Mouse (Mus musculus) CH12.LX (cell line): ENCODE data around the gene 2900011O08Rik. TPM values are rescaled to one million over a fixed set of nuclear protein-coding genes. Genes with fewer than 3 reads are reported as not detected.

Source experiments
- DNase-seq: peaks from one replicate; pipeline ENCODE4 v3.0.0-alpha.2; 2013; ENCODE audit errors: extremely low read depth
- H3K27ac ChIP-seq: 2 replicates; pipeline ENCODE4 v1.5.1; 2012; ENCODE audit warnings: low read depth, mild to moderate bottlenecking, control low read depth, moderate library complexity; ENCODE audit not compliant: insufficient read depth
- H3K27me3 ChIP-seq: replicated peaks from 2 replicates; pipeline ENCODE3; 2012; ENCODE audit warnings: inconsistent platforms
- H3K36me3 ChIP-seq, 2 experiments: replicated peaks in 1 of 2; 2 replicates each; pipeline versions ENCODE3 to v1.6.1; 2012; ENCODE audit warnings: inconsistent platforms in 1 of 2, low read length in 1 of 2, mild to moderate bottlenecking in 1 of 2, mixed read lengths in 1 of 2, moderate library complexity in 1 of 2; ENCODE audit not compliant: control insufficient read depth in 1 of 2, insufficient read depth in 1 of 2
- H3K4me1 ChIP-seq, 2 experiments: 2 replicates each; pipeline ENCODE4 v1.6.1; 2012; ENCODE audit warnings: inconsistent platforms in 1 of 2, moderate library complexity in 1 of 2; ENCODE audit not compliant: insufficient read depth in 2 of 2, control insufficient read depth in 1 of 2
- H3K4me2 ChIP-seq: 2 replicates; pipeline ENCODE4 v1.6.1; 2012; ENCODE audit warnings: low read depth, mild to moderate bottlenecking, control low read depth; ENCODE audit not compliant: poor library complexity, insufficient read depth, severe bottlenecking
- H3K4me3 ChIP-seq, 3 experiments: fragments of 150-350 bp in 1 of 3; sonication (generic) in 1 of 3; replicated peaks in 1 of 3; 2 replicates each; pipeline versions ENCODE3 to v1.5.1; 2011 to 2012; ENCODE audit warnings: low read depth in 2 of 3, low read length in 2 of 3, mild to moderate bottlenecking in 2 of 3, moderate library complexity in 2 of 3, control low read depth in 1 of 3, improper control_type of control experiment in 1 of 3, inconsistent platforms in 1 of 3, mixed read lengths in 1 of 3; ENCODE audit not compliant: poor library complexity in 1 of 3
- H3K79me2 ChIP-seq: replicated peaks from 2 replicates; pipeline ENCODE4 v1.6.1; 2012; ENCODE audit warnings: mild to moderate bottlenecking, moderate library complexity; ENCODE audit not compliant: control insufficient read depth, poor library complexity, insufficient read depth, severe bottlenecking; ENCODE audit errors: extremely low read depth
- H3K9ac ChIP-seq: 2 replicates; pipeline ENCODE4 v1.6.1; 2012; ENCODE audit warnings: low read depth, mild to moderate bottlenecking, control low read depth, moderate library complexity; ENCODE audit not compliant: insufficient read depth
- H3K9me3 ChIP-seq: replicated peaks from 2 replicates; pipeline ENCODE3; 2012; ENCODE audit warnings: low read length, inconsistent platforms, mixed read lengths
- BHLHE40 ChIP-seq: IDR thresholded peaks from 2 replicates; pipeline ENCODE4 v1.6.1; 2011; ENCODE audit warnings: mild to moderate bottlenecking, low read depth, low read length, improper control_type of control experiment
- CHD1 ChIP-seq: IDR thresholded peaks from 2 replicates; pipeline ENCODE4 v1.6.1; 2012; ENCODE audit warnings: low read depth, low read length, improper control_type of control experiment, inconsistent platforms
- CHD2 ChIP-seq: IDR thresholded peaks from 2 replicates; pipeline ENCODE4 v1.6.1; 2011; ENCODE audit warnings: low read length, improper control_type of control experiment
- ELF1 ChIP-seq: IDR thresholded peaks from 2 replicates; pipeline ENCODE4 v1.6.1; 2014; ENCODE audit warnings: low read depth, mild to moderate bottlenecking, inconsistent platforms, low read length, improper control_type of control experiment
- EP300 ChIP-seq: IDR thresholded peaks from 2 replicates; pipeline ENCODE4 v1.6.1; 2011; ENCODE audit warnings: low read length, improper control_type of control experiment
- IRF4 ChIP-seq: IDR thresholded peaks from 2 replicates; pipeline ENCODE4 v1.6.1; 2014; ENCODE audit warnings: low read depth, mild to moderate bottlenecking, inconsistent platforms, low read length, improper control_type of control experiment
- JUN ChIP-seq: IDR thresholded peaks from 2 replicates; pipeline ENCODE4 v1.6.1; 2011; ENCODE audit warnings: low read depth, mild to moderate bottlenecking, low read length, improper control_type of control experiment, moderate library complexity; ENCODE audit not compliant: insufficient read depth
- KAT2A ChIP-seq: IDR thresholded peaks from 2 replicates; pipeline ENCODE4 v1.6.1; 2012; ENCODE audit warnings: low read length, improper control_type of control experiment, inconsistent platforms; ENCODE audit not compliant: insufficient replicate concordance
- MAX ChIP-seq: IDR thresholded peaks from 2 replicates; pipeline ENCODE4 v1.6.1; 2011; ENCODE audit warnings: low read length, improper control_type of control experiment
- MYC ChIP-seq: IDR thresholded peaks from 2 replicates; pipeline ENCODE4 v1.6.1; 2011; ENCODE audit warnings: low read depth, mild to moderate bottlenecking, improper control_type of control experiment, low read length
- NRF1 ChIP-seq: IDR thresholded peaks from 2 replicates; pipeline ENCODE4 v1.6.1; 2014; ENCODE audit warnings: low read depth, mild to moderate bottlenecking, inconsistent platforms, low read length, improper control_type of control experiment, moderate library complexity
- POLR2AphosphoS2 ChIP-seq: IDR thresholded peaks from 2 replicates; pipeline ENCODE4 v1.6.1; 2011; ENCODE audit warnings: low read depth, low read length, improper control_type of control experiment
- SMC3 ChIP-seq: IDR thresholded peaks from 2 replicates; pipeline ENCODE4 v1.6.1; 2011; ENCODE audit warnings: low read depth, low read length, improper control_type of control experiment
- TBP ChIP-seq: conservative IDR thresholded peaks from 2 replicates; pipeline ENCODE4 v1.6.1; 2011; ENCODE audit warnings: low read depth, low read length, improper control_type of control experiment
- UBTF ChIP-seq: IDR thresholded peaks from 2 replicates; pipeline ENCODE4 v1.6.1; 2012; ENCODE audit warnings: low read depth, mild to moderate bottlenecking, inconsistent platforms, low read length, improper control_type of control experiment, moderate library complexity
- ZKSCAN1 ChIP-seq: IDR thresholded peaks from 2 replicates; pipeline ENCODE4 v1.6.1; 2012; ENCODE audit warnings: low read depth, inconsistent platforms, low read length, improper control_type of control experiment, borderline replicate concordance
- ZNF384 ChIP-seq: IDR thresholded peaks from 2 replicates; pipeline ENCODE4 v1.6.1; 2012; ENCODE audit warnings: low read depth, low read length, improper control_type of control experiment, inconsistent platforms
- dilution Hi-C: fragments of 300-500 bp; cut with MboI; formaldehyde crosslinking; loops from 2 replicates; pipeline ENCODE4 v1.14.3; 2020; ENCODE audit warnings: low sequenced_read_pairs; ENCODE audit not compliant: extremely low pct_unique_long_range_greater_than_20kb, extremely low pct_ligation_motif_present
- in situ Hi-C: fragments of 300-500 bp; cut with MboI; formaldehyde crosslinking; loops from 3 replicates; pipeline ENCODE4 v1.14.3; 2019; ENCODE audit warnings: low sequenced_read_pairs, low pct_ligation_motif_present, low pct_unique_long_range_greater_than_20kb, mixed read lengths
- polyA plus RNA-seq: library from polyadenylated mRNA; unstranded; fragments of >175 nt; gene quantifications from 2 replicates; pipeline ENCODE4 v1.2.1, GENCODE M21; 2012; ENCODE audit warnings: low read depth; ENCODE audit not compliant: insufficient read length
- total RNA-seq, 2 experiments: library from RNA; depleted of rRNA; stranded (reverse); fragments of 300-350 nt in 1 of 2; fragments of >200 nt in 1 of 2; gene quantifications; 2 replicates each; pipeline ENCODE4 v1.2.3; 2012 to 2014

2900011O08Rik gene
- total and polyA plus RNA-seq, 3 experiments, result not detected

- dilution Hi-C loops (no loop called here), in situ Hi-C loops (no loop called here)
- H3K4me2 ChIP-seq, result no peak overlapping the region
- H3K27me3 ChIP-seq, result no peaks in the 10 kb centered on the region
- DNase-seq, result no peak
- H3K4me3 ChIP-seq, result no peak overlapping the region
- no peak overlapping the region for H3K9ac ChIP-seq
- H3K79me2 ChIP-seq, result no peaks in the 10 kb centered on the region
- peaks cover 0 to 13% of the 10 kb centered on the region in 2 experiments; a peak in 3 of 4 replicates for H3K4me1 ChIP-seq
- peaks cover 4% of the 10 kb centered on the region for H3K9me3 ChIP-seq
- TF ChIP-seq ZKSCAN1 (no peak), EP300 (no peak), NRF1 (no peak), TBP (no peak), ZNF384 (no peak), UBTF (no peak), POLR2AphosphoS2 (no peak)
- H3K27ac ChIP-seq, result no peak overlapping the region
- H3K36me3 ChIP-seq, result no peaks in the 10 kb centered on the region
Measured at GRCm38 (mm10) chr16:13940847-13941395, 45.5 kb upstream of the 2900011O08Rik start.

- no peak overlapping the region for H3K27ac ChIP-seq
- no peaks in the 10 kb centered on the region for H3K36me3 ChIP-seq
- peaks cover 0 to 17% of the 10 kb centered on the region in 2 experiments; a peak in 3 of 4 replicates for H3K4me1 ChIP-seq
- peak; percentile 25 for DNase-seq
- dilution Hi-C loops (no loop called here), in situ Hi-C loops (no loop called here)
- no peak overlapping the region for H3K4me2 ChIP-seq
- peaks cover 5% of the 10 kb centered on the region for H3K9me3 ChIP-seq
- no peak overlapping the region for H3K9ac ChIP-seq
- H3K27me3 ChIP-seq, result no peaks in the 10 kb centered on the region
- no peak for TF ChIP-seq NRF1
- TF ChIP-seq IRF4, result no peak
- TF ChIP-seq POLR2AphosphoS2, result no peak
- no peak for TF ChIP-seq ZKSCAN1
- no peak for TF ChIP-seq CHD2
- no peak for TF ChIP-seq ELF1
- TF ChIP-seq MAX, result no peak
- TF ChIP-seq TBP, result no peak
- no peak for TF ChIP-seq SMC3
- no peak overlapping the region for H3K4me3 ChIP-seq
- no peaks in the 10 kb centered on the region for H3K79me2 ChIP-seq
Measured at GRCm38 (mm10) chr16:13944178-13944577, 42.2 kb upstream of the 2900011O08Rik start.

- no peak overlapping the region for H3K4me3 ChIP-seq
- no peaks in the 10 kb centered on the region for H3K36me3 ChIP-seq
- H3K4me2 ChIP-seq, result no peak overlapping the region
- peak; percentile 78 for TF ChIP-seq BHLHE40
- no peak for TF ChIP-seq JUN
- TF ChIP-seq TBP, result no peak
- no peak for TF ChIP-seq ELF1
- no peak for TF ChIP-seq MYC
- TF ChIP-seq NRF1, result no peak
- TF ChIP-seq KAT2A, result no peak
- TF ChIP-seq CHD1, result no peak
- H3K79me2 ChIP-seq, result no peaks in the 10 kb centered on the region
- H3K9me3 ChIP-seq, result peaks cover 5% of the 10 kb centered on the region
- no peaks in the 10 kb centered on the region for H3K27me3 ChIP-seq
- H3K9ac ChIP-seq, result no peak overlapping the region
- H3K4me1 ChIP-seq, result peaks cover 0 to 17% of the 10 kb centered on the region in 2 experiments; a peak in 3 of 4 replicates
- dilution Hi-C loops (no loop called here), in situ Hi-C loops (no loop called here)
- DNase-seq, result no peak
- no peak overlapping the region for H3K27ac ChIP-seq
Measured at GRCm38 (mm10) chr16:13944752-13945151, 41.7 kb upstream of the 2900011O08Rik start.
